Mouse (Mus musculus) thymus, postnatal 36 days (tissue): Measurements from ENCODE around the gene Gm11042.
A peak's percentile ranks its signal among the peaks of the same experiment; 100 is the strongest.

Experiments used
- DNase-seq, 2 experiments: peaks; one replicate each; pipeline ENCODE4 v3.0.0; 2022; ENCODE audit warnings: mixed read lengths in 2 of 2

Gm11042 gene

DNA sequence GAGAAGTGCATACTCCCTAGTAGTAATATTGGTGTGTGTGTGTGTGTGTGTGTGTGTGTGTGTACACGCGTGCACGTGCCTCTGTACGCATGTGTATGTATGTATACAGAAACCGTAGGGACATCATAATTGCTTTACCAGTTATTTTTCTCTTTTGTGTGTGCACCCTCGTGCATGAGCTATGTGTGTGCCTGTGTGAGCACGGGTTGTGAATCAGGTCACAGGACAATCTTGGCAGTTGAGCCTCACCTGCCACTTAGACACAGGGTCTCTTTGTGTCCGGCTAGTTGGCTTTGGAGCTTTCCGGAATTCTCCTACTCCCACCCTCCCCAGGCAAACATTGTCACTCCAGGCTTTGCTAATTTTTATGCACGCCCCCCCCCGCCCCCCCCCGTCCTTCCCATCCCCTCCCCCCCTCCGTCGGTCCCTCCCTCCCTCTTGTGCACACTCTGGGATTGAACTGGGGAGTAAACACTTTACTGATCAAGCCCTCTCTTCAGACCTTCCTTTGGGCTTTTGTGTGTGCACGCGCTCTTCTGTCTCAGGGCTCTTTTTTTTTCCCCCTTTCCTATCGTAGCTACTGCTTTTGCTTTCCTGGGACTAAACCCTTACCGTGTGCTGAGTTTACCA lies at the start of gene Gm11042:
Gm11042 (minus strand) TSS at position 51 of the 630 bp plus-strand sequence.
- DNase-seq, result no peak

DNA sequence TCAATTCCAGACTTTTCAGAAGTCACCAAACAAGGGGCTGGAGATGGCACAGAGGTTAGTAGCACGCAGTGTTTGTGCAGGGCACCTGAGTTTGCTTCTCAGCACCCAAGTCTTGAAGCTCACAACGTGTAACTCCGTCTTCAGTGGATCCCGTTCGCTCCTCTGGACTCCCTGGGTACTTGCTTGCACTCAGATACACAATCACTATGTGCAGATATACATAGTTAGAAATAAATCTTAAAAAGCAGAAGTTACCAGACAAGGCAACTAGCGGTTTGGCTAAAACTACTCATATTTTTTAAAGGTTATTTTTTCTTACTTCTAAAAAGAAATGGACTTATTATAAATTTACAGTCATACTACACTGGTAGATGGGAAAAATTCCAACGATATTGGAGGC lies 48.3 kb upstream of the Gm11042 start:
- no peak for DNase-seq

DNA sequence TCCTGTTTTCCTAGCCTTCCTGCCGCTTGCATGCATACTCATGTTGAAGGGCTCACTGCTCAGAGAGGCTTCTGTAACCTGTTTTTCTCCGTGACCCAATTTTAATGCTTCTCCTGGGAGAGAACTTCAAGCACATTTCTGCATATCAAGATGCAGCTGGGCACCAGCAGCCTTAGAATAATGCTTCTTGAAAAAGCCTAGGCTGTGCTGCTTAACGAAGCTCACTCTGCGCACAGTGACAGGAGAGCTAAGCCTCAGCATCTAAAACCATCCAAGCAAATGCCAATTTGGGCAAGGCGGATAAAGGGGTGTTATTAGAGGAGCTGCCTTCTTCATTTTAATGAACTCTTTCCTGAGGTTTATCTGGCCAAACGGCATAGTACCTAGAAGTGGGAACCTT lies 46.9 kb upstream of the Gm11042 start:
- DNase-seq, result no peak

DNA sequence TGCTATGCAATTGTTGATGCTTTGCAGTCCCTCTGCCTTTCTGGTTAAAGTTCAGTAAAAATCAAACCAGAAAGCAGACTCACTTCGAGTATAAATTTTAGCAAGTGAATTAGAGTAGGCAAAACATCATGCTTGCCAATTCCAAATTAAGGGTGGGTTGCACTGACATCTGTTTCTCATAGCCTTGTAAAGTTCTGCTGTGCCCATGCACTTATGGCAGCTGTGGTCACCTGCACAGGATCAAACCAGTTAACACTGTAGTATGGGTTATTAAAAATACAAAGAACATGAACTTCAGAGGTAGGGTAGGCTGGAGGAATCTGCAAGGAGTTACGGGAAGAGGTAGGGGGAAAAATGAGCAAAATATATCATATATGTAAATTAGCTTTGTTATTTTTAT lies 46.3 kb upstream of the Gm11042 start:
- no peak for DNase-seq

DNA sequence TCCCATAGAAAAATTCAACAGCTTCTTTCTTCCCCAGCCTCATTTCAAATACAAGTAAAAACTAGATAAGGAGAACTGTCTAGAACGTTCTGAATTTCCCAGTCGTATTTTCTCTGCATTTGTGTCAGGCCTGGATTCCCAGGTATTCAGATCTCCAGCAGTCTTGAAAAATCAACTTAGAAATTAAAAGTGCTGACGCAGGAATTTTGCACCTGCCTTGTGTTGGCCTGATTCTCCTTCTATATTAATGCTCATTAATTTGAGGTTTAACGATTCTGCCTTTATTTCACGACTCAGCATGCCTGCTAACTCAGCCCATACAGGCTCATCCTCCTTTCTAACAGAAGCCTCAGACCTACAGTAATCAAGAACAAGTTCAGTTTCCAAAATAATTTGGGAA lies 43.6 kb upstream of the Gm11042 start:
- no peak for DNase-seq

DNA sequence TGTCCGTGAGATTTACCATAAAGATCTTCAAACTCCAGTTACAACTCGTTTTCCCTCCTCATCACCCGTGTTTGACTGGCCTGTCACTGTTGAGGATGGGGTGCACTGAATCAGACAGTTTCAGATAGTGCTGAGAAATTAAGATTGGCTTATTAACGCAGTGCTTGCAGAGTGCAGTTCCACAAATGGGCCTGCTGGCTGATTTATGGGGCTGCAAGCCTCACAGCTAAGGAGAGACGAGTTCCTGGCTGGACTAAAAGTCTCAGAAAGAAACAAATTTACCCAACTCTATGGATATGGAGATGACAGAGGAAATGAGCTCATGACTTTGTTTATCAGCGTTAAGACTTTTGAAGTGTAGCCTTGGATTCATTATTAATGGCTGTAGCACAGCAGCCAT lies 41.6 kb upstream of the Gm11042 start:
- DNase-seq, result no peak

DNA sequence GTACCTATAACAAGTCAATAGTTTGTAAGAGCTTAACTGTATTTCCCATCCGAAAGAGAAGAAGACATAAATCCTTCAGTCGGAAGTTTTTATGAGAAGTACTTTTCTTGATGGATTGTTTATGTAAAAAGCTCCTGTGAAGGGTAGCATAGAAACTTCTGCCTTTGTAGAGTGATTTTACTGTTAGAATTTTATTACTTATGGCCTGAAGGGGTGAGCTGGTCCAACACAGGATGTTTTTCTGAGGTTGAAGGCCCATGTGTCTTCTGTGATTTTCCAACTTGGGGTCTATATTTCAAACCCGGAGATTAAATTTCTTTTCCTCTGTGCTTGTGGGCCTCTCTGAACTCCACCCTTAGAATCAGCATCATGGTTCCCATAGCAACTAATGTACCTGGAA lies 26.5 kb upstream of the Gm11042 start:
- DNase-seq, result no peak

DNA sequence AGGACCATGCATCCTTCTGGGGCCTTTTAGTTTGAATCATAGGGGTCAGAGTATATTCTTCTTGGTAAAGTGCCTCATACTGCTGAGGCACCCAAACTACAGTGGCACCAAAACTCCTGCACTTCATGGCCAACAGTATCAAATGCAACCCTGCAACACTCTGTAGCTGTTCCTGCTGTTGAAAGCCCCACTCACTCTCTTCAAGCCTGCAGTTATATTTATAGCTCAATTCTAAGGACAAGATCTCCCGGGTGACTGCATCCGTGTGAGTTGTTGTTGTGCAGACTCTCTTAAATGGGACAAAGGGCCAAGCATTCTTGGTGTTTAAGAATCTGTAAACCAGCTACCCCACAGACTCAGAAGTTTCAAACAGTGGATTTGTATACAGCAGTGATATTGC lies 23.9 kb upstream of the Gm11042 start:
- no peak for DNase-seq

DNA sequence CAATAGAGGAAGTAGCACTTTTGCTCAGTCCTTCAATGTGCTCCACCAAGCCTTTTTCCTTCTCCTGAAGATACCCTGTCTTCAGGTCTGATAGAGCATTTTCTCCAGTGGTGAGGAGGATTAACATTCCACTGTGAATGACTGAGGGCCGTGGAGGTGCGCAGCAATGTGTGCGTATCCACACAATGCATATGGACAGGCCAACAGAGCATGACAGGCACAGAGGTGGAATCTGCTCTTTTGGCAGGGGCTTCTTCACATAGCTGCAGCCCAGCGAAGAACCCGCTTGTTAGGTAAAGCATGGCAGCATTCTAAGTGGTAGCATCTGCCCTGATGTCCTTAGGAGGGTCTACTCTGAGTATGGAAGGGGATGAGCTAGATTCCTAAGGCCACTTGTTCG lies 17.5 kb upstream of the Gm11042 start:
- no peak for DNase-seq

DNA sequence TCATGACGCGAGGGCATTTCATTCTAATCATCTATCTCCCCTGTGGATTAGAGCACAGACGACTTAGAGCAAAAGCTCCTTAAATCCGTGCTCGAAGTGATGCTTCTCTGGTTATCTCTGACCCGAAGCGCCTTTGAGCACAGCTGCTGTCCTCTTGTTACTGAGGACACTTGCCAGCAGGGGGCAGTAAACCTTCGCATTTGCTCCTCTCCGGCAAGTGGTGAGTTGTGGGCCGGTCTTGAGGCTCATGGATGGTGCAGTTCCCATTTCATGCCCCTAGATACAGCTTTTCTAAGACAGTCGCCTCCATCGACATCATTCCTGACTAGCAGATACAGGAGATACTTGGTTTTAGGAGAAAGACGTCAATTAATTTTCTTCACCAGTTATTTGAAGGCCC lies 16.8 kb upstream of the Gm11042 start:
- peak; percentile 60 to 62 for DNase-seq

DNA sequence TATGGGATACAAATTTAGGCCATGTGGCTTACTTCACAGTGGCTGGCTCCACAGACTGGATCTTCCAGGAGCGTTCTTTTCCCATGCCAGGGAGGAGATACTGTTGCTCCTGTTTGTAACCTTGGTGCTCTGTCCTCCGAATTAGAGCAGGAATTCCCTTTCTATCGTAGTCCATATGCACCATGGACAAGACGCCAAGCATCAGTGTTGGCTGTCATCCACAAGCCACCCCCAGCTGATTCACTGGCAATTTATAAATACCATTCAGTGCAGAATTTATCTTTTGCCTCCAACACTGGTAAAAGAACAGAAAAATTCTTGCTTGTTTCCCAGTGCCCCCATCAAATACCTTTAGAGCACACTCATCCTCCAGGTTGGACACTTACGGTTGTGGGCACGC lies 13.6 kb upstream of the Gm11042 start:
- no peak for DNase-seq

DNA sequence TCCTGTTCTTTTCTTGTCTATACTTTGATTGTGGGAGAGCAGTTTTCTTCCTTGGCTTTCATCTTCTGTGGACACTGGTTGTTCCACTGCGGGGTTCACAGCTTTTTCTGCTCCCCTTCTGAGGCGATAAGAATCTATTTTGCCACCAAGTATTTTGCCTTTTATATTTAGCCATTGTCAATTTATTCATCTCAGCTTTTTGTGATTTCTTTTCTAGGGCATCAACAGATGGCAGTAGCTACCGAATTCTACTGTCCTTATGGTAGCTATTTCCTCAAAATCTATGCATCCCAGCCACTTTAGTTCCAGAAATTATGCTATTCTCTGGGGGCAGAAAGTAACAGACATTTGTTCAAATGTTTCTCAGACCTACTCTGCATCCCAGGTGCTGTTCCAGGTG lies 10.4 kb upstream of the Gm11042 start:
- no peak for DNase-seq

DNA sequence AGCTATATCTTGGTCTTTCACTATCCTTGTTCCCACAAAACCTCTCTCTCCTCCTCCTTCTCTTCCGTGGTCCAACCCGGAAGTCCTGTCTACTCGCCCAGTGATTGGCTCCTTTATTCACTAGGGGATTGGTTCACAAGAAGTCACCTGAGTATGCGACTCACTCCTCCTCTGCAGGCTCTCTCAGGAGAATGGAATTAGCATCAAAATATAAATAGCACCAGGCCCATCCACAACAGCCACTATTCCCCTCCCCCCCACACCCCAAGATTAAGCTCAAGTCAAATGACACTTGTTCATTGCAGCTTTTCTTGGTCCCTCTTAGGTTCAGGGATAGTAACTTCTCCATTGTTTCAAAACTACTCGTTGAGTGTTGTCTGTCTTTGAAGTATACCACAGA lies 5.8 kb upstream of the Gm11042 start:
- DNase-seq, result no peak

DNA sequence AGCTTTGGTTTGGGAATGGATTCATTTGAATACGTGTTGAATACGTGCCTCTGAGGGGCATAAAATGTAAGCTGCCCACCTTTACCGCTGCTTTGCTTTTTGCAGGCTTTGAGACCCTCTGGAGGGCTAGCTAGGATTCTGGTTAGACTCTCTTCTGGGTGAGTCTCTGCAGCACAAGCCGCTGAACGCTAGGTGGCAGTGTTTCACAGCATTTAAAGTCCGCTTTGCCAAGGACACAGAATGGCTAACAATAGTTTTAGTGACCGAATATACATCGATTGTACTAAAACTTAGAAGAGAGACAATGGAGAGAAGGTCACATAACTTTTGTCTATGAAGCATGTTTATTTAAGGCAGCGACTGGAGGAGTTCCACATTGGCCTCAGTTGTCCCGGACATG lies 4.1 kb upstream of the Gm11042 start:
- DNase-seq, result peak; percentile 41 to 54

DNA sequence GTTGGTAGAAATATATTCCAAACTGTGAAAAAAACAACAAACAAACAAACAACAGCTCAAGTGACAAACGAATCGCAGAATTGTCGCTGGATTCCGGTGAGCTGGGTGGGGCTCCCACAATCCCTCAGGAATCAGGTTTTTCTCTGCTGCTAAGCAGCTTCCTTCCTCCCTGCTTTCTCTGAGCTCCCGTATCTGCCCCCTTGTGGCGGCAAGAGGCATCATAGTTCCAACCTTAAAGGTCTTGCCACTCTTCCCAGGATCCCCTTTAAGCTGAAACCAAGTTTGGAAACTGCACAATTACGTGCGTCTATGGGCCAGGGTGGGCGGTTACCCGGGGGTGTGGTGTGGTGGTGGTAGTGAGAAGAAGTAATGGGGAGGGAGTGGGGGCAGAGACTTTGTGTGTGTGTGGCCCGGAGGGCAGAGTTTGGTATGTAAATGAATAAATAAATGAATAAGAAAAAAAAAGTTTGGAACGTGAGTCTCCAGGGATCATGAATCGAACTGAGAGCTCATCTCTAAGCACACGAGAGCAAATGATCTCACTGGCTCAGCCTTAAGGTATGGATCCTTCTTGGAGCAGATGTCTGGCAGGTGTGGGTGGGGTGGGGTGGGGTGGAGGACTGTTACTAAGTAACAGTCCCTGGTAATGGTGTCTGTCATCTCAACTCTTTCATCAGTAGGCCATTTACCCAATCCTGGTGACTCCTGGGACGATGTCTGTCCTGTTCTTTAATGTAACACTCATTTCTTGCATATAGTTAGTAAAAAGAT lies 980 bp upstream of the Gm11042 start:
- peak; percentile 58 for DNase-seq

DNA sequence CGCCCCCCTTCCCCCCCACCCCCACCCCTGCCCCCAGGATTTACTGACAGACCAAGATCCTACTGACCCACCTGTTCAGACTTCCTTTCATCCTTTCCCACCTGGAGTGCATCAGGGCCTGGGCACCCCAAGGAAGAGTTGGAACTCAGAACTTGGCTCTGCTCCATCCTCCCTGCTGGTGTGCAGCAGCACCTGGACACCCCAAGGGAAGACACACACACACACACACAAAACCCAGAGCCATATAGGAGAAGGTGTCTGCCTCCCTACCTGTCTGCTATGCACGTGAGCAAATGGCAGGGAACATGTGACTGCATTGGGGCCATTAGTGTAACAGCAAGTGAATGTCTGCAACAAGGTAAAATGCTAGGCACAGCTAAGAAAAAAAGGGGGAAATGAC lies 973 bp downstream of the Gm11042 start:
- no peak for DNase-seq

DNA sequence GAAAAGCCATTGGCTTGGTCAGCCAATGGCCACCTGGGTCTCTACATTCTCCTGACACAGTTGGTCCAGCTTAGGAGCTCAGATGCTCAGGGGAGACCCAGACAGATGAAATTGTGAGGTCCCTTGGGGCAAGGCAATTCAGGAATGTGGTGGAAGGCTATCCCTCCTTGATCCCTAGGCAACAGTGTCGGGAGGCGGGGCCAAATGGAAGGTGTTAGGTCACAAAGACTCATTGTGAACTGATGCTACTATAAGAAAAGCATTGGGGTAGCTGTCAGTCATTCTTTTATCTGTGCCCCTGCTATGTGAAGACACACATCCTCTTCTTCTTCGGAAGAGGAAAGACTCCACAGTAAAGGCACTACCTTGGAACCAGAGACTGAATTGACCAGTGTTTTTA lies 3.6 kb downstream of the Gm11042 start:
- no peak for DNase-seq

DNA sequence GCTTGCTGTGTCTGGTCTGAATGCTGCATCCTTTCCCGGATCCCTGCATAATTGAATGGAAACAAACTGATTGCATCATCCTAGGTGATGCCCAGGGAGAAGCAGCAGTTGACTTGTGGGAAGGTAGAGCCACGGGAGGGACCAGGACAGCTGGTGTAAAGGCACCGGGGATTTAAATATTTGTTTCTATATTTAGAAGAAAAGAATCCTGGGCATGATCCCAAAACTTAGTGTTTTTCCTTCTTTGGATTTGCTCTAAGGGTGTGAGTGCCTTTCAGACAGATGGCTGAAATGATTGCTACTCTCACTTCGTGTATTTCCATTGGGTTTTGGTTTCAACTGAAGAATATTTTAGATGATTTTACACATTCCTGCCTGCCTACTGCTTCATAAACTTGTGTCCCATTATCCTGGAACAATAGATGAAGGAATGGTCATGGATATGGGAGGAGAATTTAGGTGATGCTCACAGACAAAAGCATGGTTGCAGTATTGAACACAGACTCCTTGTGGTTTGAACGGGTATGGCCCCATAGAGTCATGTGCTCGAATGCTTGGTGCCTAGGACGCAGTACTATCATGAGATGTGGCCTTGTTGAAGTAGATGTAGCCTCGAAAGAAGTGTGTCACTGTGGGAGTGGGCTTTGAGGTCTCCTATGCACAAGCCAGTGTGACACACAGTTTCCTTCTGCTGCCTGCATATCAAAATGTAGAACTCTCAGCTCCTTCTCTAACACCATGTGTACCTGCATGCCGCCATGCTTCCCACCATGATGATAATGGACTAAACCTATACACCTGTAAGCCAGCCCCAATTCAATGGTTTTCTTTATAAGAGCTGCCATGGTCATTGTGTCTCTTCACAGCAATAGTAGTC lies 12.5 kb downstream of the Gm11042 start:
- DNase-seq, result no peak

DNA sequence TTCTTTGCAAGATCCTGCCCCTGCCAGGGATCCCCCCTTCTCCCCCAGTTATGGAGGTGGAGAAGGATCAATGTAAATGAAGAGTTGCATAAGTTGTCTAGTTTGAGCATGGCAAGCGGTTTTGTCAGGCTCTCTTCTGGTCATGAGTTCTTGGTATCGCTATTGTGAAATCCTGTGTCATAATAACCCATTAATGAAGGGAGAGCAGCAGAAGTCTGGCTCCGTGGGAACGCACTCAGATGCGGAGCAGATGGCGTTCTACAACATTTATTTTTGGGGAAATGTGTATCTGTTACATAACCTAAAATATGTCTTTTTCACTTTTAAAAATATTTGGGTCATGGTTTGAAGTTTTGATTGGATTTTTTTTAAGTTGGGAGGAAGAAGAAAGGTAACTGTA lies 14.6 kb downstream of the Gm11042 start:
- no peak for DNase-seq

DNA sequence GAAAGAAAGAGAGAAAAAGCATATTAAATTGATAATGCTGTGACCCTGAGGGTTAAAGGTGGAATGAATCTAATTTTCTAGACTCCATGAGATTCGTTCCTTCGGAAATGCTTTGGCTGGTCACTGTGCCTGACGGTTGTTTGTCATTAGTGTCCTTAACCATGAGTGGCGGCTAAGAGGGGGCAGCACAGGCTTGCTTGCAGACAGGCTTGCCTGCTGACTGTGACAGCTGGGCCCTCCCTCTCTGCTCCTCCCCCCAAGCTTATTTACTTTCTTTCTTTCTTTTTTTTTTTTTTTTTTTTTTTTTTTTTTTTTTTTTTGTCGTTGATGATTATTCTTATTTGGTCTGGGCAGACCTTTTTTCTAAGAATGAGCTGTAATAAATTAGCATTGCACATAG lies 19.8 kb downstream of the Gm11042 start:
- DNase-seq, result no peak

DNA sequence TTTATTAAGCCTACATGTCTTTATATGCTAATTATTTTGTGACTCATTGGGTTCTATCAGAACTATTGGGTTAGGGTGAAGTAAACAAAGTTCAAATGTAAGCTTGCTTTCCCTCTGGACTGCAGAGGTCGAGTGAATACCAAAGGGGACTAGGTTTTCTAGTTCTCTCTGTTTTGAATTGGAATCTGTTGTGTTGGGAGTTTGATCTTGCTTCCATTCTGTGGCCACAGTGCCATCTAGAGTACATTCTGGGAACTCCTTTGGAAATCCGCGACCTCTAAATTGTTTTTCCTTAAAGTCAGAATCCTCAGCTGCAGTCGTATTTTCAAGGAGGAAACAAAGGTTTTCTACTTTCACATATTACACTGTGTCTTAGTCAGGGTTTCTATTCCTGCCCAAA lies 22.6 kb downstream of the Gm11042 start:
- DNase-seq, result no peak

DNA sequence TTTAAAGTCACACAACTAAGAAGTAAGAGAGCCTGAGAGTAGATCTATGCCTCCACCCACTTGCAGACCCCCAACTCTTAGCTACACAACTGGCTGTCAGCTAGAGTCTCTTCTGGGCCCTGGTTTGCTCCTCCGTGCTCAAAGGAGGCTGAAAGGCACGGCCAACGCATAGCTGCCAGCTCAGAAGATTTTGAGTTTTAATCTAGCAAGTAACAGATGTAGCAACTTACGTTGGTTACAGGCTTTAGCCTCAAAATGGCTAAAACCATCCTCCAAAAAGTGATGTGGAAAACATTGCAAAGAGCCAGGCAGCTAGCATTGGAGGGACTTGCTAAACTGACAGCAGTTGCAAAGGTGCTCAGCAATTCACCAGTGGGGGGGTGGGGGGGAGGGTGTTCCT lies 25.2 kb downstream of the Gm11042 start:
- no peak for DNase-seq

DNA sequence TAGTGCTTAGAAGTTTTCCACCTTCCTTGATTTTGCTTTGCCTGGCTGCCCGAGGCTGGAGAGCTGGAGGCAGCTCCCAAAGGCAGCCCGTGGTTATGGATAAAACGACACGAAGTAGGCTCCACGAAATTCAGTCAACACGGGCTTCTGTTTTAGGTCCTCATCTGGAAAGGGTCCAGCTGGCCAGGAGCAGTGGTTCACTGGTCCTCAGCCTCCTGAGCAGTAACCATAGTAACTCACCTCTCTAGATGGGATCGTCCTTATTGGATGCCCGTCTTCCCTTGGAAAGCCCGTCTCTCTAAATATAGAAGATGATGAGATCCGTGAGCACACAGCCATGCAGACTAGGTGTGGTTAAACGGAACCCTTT lies 31.5 kb downstream of the Gm11042 start:
- DNase-seq, result no peak
